Mouse (Mus musculus): ENCODE results near the gene Fzr1. TPM values are rescaled to one million over a fixed set of nuclear protein-coding genes. Genes with fewer than 3 reads are reported as not detected.

Gene Fzr1
- polyA plus RNA-seq, 1 experiment, result 75.8 TPM

DNA sequence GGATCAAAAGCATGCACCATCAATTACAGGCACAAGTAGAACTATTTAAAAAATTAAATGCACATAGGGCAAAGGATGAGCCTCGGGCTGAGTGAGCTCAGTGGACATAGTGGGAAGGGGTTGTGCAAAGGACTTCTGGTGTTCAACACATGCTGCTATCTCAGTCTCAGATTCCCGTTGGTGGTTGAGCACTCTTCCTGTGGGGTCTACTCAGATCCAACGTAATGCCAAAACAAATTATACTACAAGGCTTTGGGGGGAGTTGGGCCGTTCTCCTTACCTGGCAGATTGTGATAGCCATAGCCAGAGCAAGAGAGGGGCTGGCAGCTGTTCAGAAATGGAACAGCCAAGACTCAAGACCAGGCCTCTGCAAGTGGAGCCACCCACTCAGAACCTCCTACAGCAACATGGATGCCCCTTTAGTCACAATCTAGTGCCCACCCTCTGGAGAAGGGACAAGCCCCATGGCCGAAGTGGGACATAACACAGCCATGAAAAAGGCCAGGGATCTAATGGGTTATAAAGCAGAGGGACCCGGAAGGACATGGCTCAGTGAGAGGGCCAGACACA, 1.6 kb upstream of the Fzr1 start:
- WGBS, result 63% methylated on average over 6 of the region's 6 CpGs
- H3K27ac ChIP-seq (ENCODE audit: insufficient read depth, low read length), result no peak overlapping the region
- no peak overlapping the region for H3K4me3 ChIP-seq (replicated peaks; ENCODE audit: insufficient read depth, low read depth, low read length)
- TF ChIP-seq POLR2A (IDR thresholded peaks at IDR 0.05; ENCODE audit: borderline replicate concordance, insufficient read depth, low read length) (no peak), CTCF (IDR thresholded peaks at IDR 0.05; ENCODE audit: borderline replicate concordance, insufficient read depth, low read depth, low read length) (no peak)
- DNase-seq, result no peak
- peaks cover 4% of the 10 kb centered on the region; the same call in 1 of the 2 replicates for H3K4me1 ChIP-seq (ENCODE audit: control insufficient read depth, insufficient read depth, low read length)
- H3K27me3 ChIP-seq (ENCODE audit: control insufficient read depth, insufficient read depth, low read length), result no peaks in the 10 kb centered on the region

GRCm38 (mm10) chr10:81379183-81379553, 852 bp upstream of the Fzr1 start:
- DNase-seq, result no peak
- 60% methylated on average over 3 of the region's 3 CpGs for WGBS
- Histone ChIP-seq H3K4me3 (replicated peaks; ENCODE audit: insufficient read depth, low read depth, low read length) (no peak overlapping the region), H3K4me1 (ENCODE audit: control insufficient read depth, insufficient read depth, low read length) (peaks cover 4% of the 10 kb centered on the region; the same call in 1 of the 2 replicates), H3K27me3 (ENCODE audit: control insufficient read depth, insufficient read depth, low read length) (no peaks in the 10 kb centered on the region), H3K27ac (ENCODE audit: insufficient read depth, low read length) (no peak overlapping the region)
- TF ChIP-seq POLR2A (IDR thresholded peaks at IDR 0.05; ENCODE audit: borderline replicate concordance, insufficient read depth, low read length) (no peak), CTCF (IDR thresholded peaks at IDR 0.05; ENCODE audit: borderline replicate concordance, insufficient read depth, low read depth, low read length) (no peak)

DNA sequence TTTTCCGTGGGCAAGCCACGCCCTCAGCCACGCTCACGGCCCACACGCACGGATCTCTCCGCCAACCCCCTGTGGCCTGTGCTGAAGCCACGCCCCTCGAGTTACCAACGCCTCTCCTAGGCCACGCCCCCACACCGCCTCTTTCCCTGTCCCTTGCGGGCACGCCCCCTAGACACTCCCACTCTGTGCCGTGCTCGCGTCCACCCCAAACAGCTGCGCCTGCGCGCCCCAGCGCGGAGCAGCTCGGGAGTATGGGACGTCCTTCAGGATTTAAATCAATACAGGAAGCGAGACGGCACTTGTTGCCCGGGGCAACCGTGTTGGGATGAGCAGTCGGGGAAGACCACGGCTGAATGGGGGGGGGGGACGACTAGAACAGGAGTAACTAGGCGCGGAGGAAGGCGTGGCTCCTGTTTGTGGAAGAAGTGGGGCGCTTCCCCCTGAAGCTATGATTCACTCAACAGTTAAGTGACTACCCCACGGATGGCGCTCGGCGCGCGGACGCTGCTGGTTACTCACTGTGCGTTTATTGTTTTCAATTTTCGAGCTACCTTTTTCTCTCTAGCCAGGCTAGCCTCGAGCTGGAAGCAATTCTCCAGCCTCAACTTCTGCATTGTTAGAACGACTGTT, 352 bp upstream of the Fzr1 start:
- H3K27me3 ChIP-seq (ENCODE audit: control insufficient read depth, insufficient read depth, low read length), result no peaks in the 10 kb centered on the region
- DNase-seq, result peak; percentile 100
- peak overlapping the region; percentile 58 for H3K4me3 ChIP-seq (replicated peaks; ENCODE audit: insufficient read depth, low read depth, low read length)
- no peak overlapping the region for H3K27ac ChIP-seq (ENCODE audit: insufficient read depth, low read length)
- TF ChIP-seq CTCF (IDR thresholded peaks at IDR 0.05; ENCODE audit: borderline replicate concordance, insufficient read depth, low read depth, low read length), result no peak
- WGBS, result 1% methylated on average over 46 of the region's 46 CpGs
- H3K4me1 ChIP-seq (ENCODE audit: control insufficient read depth, insufficient read depth, low read length), result peaks cover 4% of the 10 kb centered on the region; the same call in 1 of the 2 replicates

DNA sequence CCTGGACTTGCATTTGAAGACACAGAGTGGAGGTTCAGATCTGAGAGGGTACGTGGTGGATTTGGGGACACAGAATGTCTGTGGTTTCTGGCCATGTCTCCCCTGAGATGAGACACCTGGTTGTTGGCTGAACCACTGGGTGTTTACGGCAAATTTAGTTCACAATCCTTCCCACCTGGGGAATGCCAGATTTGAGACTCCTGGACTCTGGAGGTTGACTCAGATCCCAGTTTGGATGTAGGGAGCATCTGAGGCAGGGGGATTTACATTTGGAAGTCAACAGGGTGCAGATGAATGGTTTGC, 1.0 kb downstream of the Fzr1 start:
- no peak for DNase-seq
- no peak overlapping the region for H3K27ac ChIP-seq (ENCODE audit: insufficient read depth, low read length)
- TF ChIP-seq CTCF (IDR thresholded peaks at IDR 0.05; ENCODE audit: borderline replicate concordance, insufficient read depth, low read depth, low read length) (no peak), POLR2A (IDR thresholded peaks at IDR 0.05; ENCODE audit: borderline replicate concordance, insufficient read depth, low read length) (no peak)

DNA sequence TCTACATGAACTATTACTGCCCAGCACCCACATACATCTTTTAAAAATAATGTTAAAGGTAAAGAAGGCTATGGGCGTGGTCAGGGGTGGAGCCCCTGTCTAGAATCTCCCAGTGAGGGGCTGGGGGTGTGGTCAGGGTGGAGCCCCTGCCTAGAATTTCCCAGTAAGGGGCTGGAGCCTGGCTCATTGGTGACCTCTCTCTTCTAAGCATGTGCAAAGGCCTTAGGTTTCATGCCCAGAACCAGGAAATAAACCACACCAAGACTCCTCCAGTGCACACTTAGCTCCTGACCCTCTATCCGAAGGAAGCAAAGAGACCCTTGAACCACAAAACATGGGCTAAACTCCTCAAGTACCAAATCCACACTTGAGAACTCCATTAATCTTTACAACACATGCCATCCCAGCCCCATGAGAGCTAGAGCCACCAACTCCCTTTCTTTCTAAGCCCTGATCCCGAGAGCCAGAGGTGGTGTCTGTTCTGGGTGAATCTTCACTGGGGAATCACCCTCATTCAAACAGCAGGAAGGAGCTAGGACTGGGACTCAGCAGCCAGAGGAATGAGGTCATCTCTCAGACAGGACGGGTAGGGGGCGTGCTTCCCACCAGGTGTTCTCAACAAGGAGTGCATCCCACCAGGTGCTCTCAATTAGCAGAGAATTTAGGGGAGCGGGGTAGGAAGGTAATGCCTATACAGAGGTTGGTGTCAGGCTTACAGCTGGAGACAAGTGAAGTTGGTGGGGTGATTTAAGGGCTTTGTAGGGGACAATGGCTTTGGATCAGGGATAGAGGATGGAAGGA, 1.6 kb downstream of the Fzr1 start:
- H3K27me3 ChIP-seq (ENCODE audit: control insufficient read depth, insufficient read depth, low read length), result no peaks in the 10 kb centered on the region
- DNase-seq, result no peak
- H3K4me1 ChIP-seq (ENCODE audit: control insufficient read depth, insufficient read depth, low read length), result peaks cover 18% of the 10 kb centered on the region
- no peak overlapping the region for H3K27ac ChIP-seq (ENCODE audit: insufficient read depth, low read length)
- H3K4me3 ChIP-seq (replicated peaks; ENCODE audit: insufficient read depth, low read depth, low read length), result peak overlapping the region; percentile 87
- 41% methylated on average over 6 of the region's 6 CpGs for WGBS
- TF ChIP-seq POLR2A (IDR thresholded peaks at IDR 0.05; ENCODE audit: borderline replicate concordance, insufficient read depth, low read length) (no peak), CTCF (IDR thresholded peaks at IDR 0.05; ENCODE audit: borderline replicate concordance, insufficient read depth, low read depth, low read length) (no peak)

More for the DNA sequence above, 1.0 kb downstream of the Fzr1 start:
- H3K27me3 ChIP-seq (ENCODE audit: control insufficient read depth, insufficient read depth, low read length), result no peaks in the 10 kb centered on the region
- peak overlapping the region; percentile 87 for H3K4me3 ChIP-seq (replicated peaks; ENCODE audit: insufficient read depth, low read depth, low read length)
- 14% methylated on average over 2 of the region's 2 CpGs for WGBS
- H3K4me1 ChIP-seq (ENCODE audit: control insufficient read depth, insufficient read depth, low read length), result peaks cover 17% of the 10 kb centered on the region

DNA sequence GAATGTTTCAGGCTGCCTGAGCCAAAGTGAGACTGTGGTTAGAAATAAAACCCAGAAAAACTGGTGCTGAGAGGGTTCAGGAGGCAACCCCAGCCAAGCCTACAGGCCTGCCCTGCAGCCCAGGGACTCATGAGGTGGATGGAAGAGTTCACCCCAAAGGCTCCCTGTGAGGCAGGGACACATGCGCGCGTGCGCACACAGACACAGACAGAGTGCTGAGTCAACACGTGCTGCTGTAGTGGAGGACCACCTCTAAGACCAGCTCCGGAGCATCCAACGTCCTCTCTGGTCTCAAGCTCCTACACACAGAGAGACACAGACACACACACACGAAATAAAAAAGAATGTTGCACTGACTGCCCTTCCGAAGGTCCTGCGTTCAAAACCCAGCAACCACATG, 3.0 kb downstream of the Fzr1 start:
- Histone ChIP-seq H3K4me1 (ENCODE audit: control insufficient read depth, insufficient read depth, low read length) (peaks cover 18% of the 10 kb centered on the region), H3K4me3 (replicated peaks; ENCODE audit: insufficient read depth, low read depth, low read length) (no peak overlapping the region), H3K27me3 (ENCODE audit: control insufficient read depth, insufficient read depth, low read length) (no peaks in the 10 kb centered on the region), H3K27ac (ENCODE audit: insufficient read depth, low read length) (no peak overlapping the region)
- TF ChIP-seq CTCF (IDR thresholded peaks at IDR 0.05; ENCODE audit: borderline replicate concordance, insufficient read depth, low read depth, low read length), result no peak
- no peak for TF ChIP-seq POLR2A (IDR thresholded peaks at IDR 0.05; ENCODE audit: borderline replicate concordance, insufficient read depth, low read length)
- WGBS, result 86% methylated on average over 10 of the region's 10 CpGs
- DNase-seq, result no peak

DNA sequence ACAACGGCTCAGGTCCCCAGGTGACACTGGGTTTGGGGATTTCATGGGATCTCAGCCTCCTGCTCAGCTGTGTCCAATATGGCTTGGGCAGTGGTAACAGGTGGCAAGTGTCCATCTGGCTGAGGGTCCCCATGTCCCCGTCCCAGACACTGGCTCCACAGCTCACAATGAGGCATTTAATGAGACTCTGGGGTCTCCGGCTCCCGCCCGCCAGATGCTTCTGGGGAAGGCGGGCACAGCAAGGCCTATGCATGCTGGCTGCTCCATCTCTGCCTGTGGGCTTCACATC, 11.2 kb downstream of the Fzr1 start:
- H3K27ac ChIP-seq (ENCODE audit: insufficient read depth, low read length), result no peak overlapping the region
- DNase-seq, result no peak
- H3K4me3 ChIP-seq (replicated peaks; ENCODE audit: insufficient read depth, low read depth, low read length), result no peak overlapping the region
- peaks cover 15% of the 10 kb centered on the region for H3K4me1 ChIP-seq (ENCODE audit: control insufficient read depth, insufficient read depth, low read length)
- WGBS, result 54% methylated on average over 6 of the region's 6 CpGs
- no peak for TF ChIP-seq CTCF (IDR thresholded peaks at IDR 0.05; ENCODE audit: borderline replicate concordance, insufficient read depth, low read depth, low read length)
- TF ChIP-seq POLR2A (IDR thresholded peaks at IDR 0.05; ENCODE audit: borderline replicate concordance, insufficient read depth, low read length), result no peak
- no peaks in the 10 kb centered on the region for H3K27me3 ChIP-seq (ENCODE audit: control insufficient read depth, insufficient read depth, low read length)

All from cerebellum, adult 2 months (tissue).